In genomic region chr8:94214252-94215173, GRCm38 (mm10) we compare ENCODE assay signal across 8 mouse cellular contexts. TPM values are rescaled to one million over a fixed set of nuclear protein-coding genes. Genes with fewer than 3 reads are reported as not detected.
A peak's percentile ranks its signal among the peaks of the same experiment; 100 is the strongest.
DNase-seq lines count a peak whose midpoint lies in the region; ATAC-seq and TF ChIP-seq lines count a peak whose summit lies in the region.

Gene Nup93, plus strand, starts transcription at chr8:94214564.

- peak within 1 kb of the TSS; percentile 48; the same call in 1 of the 2 replicates for H3K27ac ChIP-seq in cortical plate, adult 2 months (ENCODE audit: insufficient read depth, low read length)

- peaks cover 7% of the 10 kb centered on the region for H3K36me3 ChIP-seq in megakaryocyte, embryonic 14.5 days (replicated peaks; ENCODE audit: low read length)

- peaks cover 6% of the 10 kb centered on the region for H3K4me1 ChIP-seq in cortical plate, adult 2 months (ENCODE audit: control insufficient read depth, insufficient read depth, low read length)
- peaks cover 49% of the 10 kb centered on the region for H3K4me1 ChIP-seq in megakaryocyte, embryonic 14.5 days

- DNase-seq in gastrocnemius, adult 8-10 months (ENCODE audit: low spot score in 2 of 2) = peak; percentile 99
- peak; percentile 90 for DNase-seq in hindlimb bud, embryonic 11.5 days (ENCODE audit: extremely low spot score, low read depth, low spot score)
- DNase-seq in left cerebral cortex, adult 8-10 months (ENCODE audit: low spot score in 2 of 2) = peak; percentile 97 to 99
- peak; percentile 99 for DNase-seq in right cerebral cortex, postnatal 10 days (ENCODE audit: low spot score in 2 of 2)
- peak; percentile 93 for DNase-seq in urinary bladder, postnatal 25 days (ENCODE audit: low spot score)

- H3K4me3 ChIP-seq in cortical plate, adult 2 months (ENCODE audit: insufficient read depth, low read length) = peak within 1 kb of the TSS; percentile 71
- peak within 1 kb of the TSS; percentile 96 for H3K4me3 ChIP-seq in megakaryocyte, embryonic 14.5 days (replicated peaks)

- no peaks in the 10 kb centered on the region for H3K9me3 ChIP-seq in megakaryocyte, embryonic 14.5 days

- H3K27me3 ChIP-seq in megakaryocyte, embryonic 14.5 days (replicated peaks) = peaks cover 9% of the 10 kb centered on the region

- no peak for TF ChIP-seq CTCF in cortical plate, adult 2 months (IDR thresholded peaks at IDR 0.05; ENCODE audit: extremely low read depth, insufficient read depth, low read length)

- peak; percentile 95 for TF ChIP-seq POLR2A in cortical plate, adult 2 months (IDR thresholded peaks at IDR 0.05; ENCODE audit: extremely low read depth, insufficient read depth, low read length)

- peak; percentile 82 for ATAC-seq in activated CD4-positive, CD25-positive, alpha-beta regulatory T cell, adult 4 months

RNA-seq across cellular contexts. Expression of gene Nup93, which starts in this region (rescaled TPM):
- polyA plus RNA-seq in activated CD4-positive, CD25-positive, alpha-beta regulatory T cell, adult 4 months (2017; shearing (Covaris generic)) = 10 to 100 TPM; 30.7 to 33.1 TPM
- 26.5 and 27.2 TPM in 2 replicates for polyA plus RNA-seq in cortical plate, adult 2 months (2012; rRNA removed)
- total RNA-seq in gastrocnemius, adult 8-10 months (2022) = 10 to 100 TPM in 3 of 4 experiments, 1 to 10 TPM in 1; 9.7 to 14.2 (median 12.1) TPM
- total RNA-seq in left cerebral cortex, adult 8-10 months (2022) = 10 to 100 TPM; 48.3 to 54.1 (median 49.8) TPM
- polyA plus RNA-seq in megakaryocyte, embryonic 14.5 days (2012; ENCODE audit: insufficient read depth, low replicate concordance) = 3.1 and 3.3 TPM in 2 replicates

Comparison
In these comparisons a context has a peak if more than half of its experiments do, and no peak if none do; other contexts are left out.
1. Peak in every context shown above with its lines: DNase-seq, ATAC-seq, H3K4me3 ChIP-seq and H3K27ac ChIP-seq.